Mouse (Mus musculus) myocyte (in vitro differentiated cells): ENCODE measurements around the gene Atp11a.

Experiments used
- MAX ChIP-seq: IDR thresholded peaks from one replicate; pipeline ENCODE4 v1.6.1; 2011; ENCODE audit warnings: low read depth, mild to moderate bottlenecking, control low read depth
- POLR2A ChIP-seq: IDR thresholded peaks from one replicate; pipeline ENCODE4 v1.6.1; 2011; ENCODE audit warnings: low read depth, mild to moderate bottlenecking, control low read depth, moderate library complexity; ENCODE audit not compliant: insufficient read length

- TF ChIP-seq MAX = no peak
- no peak for TF ChIP-seq POLR2A
These were observed 8.6 kb upstream of the Atp11a start for GRCm38 (mm10) chr8:12748183-12748582.
